Mouse (Mus musculus) liver, adult 10 weeks (tissue): ENCODE measurements around the gene Slc30a10. TPM values are rescaled to one million over a fixed set of nuclear protein-coding genes. Genes with fewer than 3 reads are reported as not detected.

Experiments
- polyA plus RNA-seq: library from polyadenylated mRNA; stranded (reverse); fragments of 350-450 nt; fragmentation: Illumina TruSeq; extraction: RNeasy Lipid Tissue Mini Kit (QIAGEN cat#74804); gene quantifications from one replicate; pipeline ENCODE4 v1.2.3, GENCODE M21; 2014; ENCODE audit warnings: low read depth, low replicate concordance

Slc30a10 gene
- polyA plus RNA-seq: 36.5 TPM

GRCm38 (mm10) chr1:185454575-185454954, at the start of gene Slc30a10:
TSS of gene Slc30a10 (plus strand) at chr1:185454848.

Other genes starting within 250 kb of the Slc30a10 start
- gene Iars2, start 125.5 kb upstream of the Slc30a10 start, polyA plus RNA-seq: 19.4 TPM
- gene Bpnt1, start 122.7 kb upstream of the Slc30a10 start, polyA plus RNA-seq: 73.7 TPM
- gene Eprs, start 91.8 kb upstream of the Slc30a10 start, polyA plus RNA-seq: 47.6 TPM